Comparison of ENCODE assay signal across 29 mouse cellular contexts in genomic region chr13:18013205-18013604, GRCm38 (mm10). TPM values are rescaled to one million over a fixed set of nuclear protein-coding genes. Genes with fewer than 3 reads are reported as not detected.
DNase-seq lines count a peak whose midpoint lies in the region; ATAC-seq lines count a peak whose summit lies in the region.
"Had no signal": no experiment of that assay in that cellular context is flagged by ENCODE, and none has a peak within 500 bp of the region (broad histone marks: within the 10 kb centered on the region; RNA-seq: fewer than 3 reads in every experiment).

No protein-coding gene starts in this region.

- intact Hi-C loops in left cerebral cortex, postnatal 36 days (cut with DNase I), result no loop called here

- 83% methylated on average over 6 of the region's 6 CpGs for WGBS in limb, embryonic 10.5 days

- DNase-seq in frontal cortex, postnatal 10 days (ENCODE audit: low spot score in 2 of 2), result no peak
- peak; percentile 12 to 42 for DNase-seq in left cerebral cortex, postnatal 36 days (ENCODE audit: low spot score in 2 of 2)
- no peak for DNase-seq in left cerebral cortex, adult 11 months (ENCODE audit: low spot score)
- DNase-seq in frontal cortex, postnatal 25 days (ENCODE audit: low spot score in 2 of 2), result peak; percentile 5
- peak; percentile 16 to 26 for DNase-seq in right cerebral cortex, postnatal 36 days (ENCODE audit: low spot score in 2 of 2)
- DNase-seq in limb, embryonic 10.5 days (ENCODE audit: low spot score), result no peak
- no peak for DNase-seq in cerebellum, postnatal 10 days
- DNase-seq: adrenal gland, adult 8-10 months; cerebellum, adult 8-10 months; cerebellum, postnatal 36 days; gastrocnemius, postnatal 10 days; heart, postnatal 36 days; kidney, adult 8-10 months; kidney, postnatal 4 days; liver, postnatal 0 days; thymus, adult 2 months; thymus, postnatal 36 days had no signal

- no peaks in the 10 kb centered on the region for H3K4me1 ChIP-seq in limb, embryonic 10.5 days
- H3K4me1 ChIP-seq: forebrain, embryonic 13.5 days; heart, embryonic 10.5 days; hindbrain, embryonic 13.5 days; liver, embryonic 12.5 days; midbrain, embryonic 12.5 days had no signal

- no peaks in the 10 kb centered on the region for H3K27me3 ChIP-seq in limb, embryonic 10.5 days (ENCODE audit: low read depth, poor library complexity, severe bottlenecking)
- H3K27me3 ChIP-seq: CH12.LX; forebrain, embryonic 13.5 days; hindbrain, embryonic 13.5 days; liver, embryonic 12.5 days; midbrain, embryonic 12.5 days had no signal

- ATAC-seq in frontal cortex, adult (ENCODE audit: low TSS enrichment), result peak; percentile 94
- ATAC-seq: activated CD4-positive, CD25-positive, alpha-beta regulatory T cell, adult 4 months; forebrain, embryonic 13.5 days; intestine, embryonic 16.5 days; liver, embryonic 12.5 days; liver, postnatal 0 days had no signal

- no peaks in the 10 kb centered on the region for H3K36me3 ChIP-seq in limb, embryonic 10.5 days
- H3K36me3 ChIP-seq: heart, embryonic 10.5 days; hindbrain, embryonic 13.5 days; liver, embryonic 12.5 days; midbrain, embryonic 12.5 days had no signal

- no peak overlapping the region for H3K4me3 ChIP-seq in limb, embryonic 10.5 days
- H3K4me3 ChIP-seq: forebrain, embryonic 13.5 days; heart, embryonic 10.5 days; hindbrain, embryonic 13.5 days; liver, embryonic 12.5 days; midbrain, embryonic 12.5 days; myocyte had no signal

- no peak overlapping the region for H3K27ac ChIP-seq in limb, embryonic 10.5 days
- H3K27ac ChIP-seq: forebrain, embryonic 13.5 days; heart, embryonic 10.5 days; hindbrain, embryonic 13.5 days; kidney, postnatal 0 days; liver, embryonic 12.5 days; midbrain, embryonic 12.5 days; stomach, postnatal 0 days had no signal

- no peaks in the 10 kb centered on the region for H3K9me3 ChIP-seq in limb, embryonic 10.5 days (replicated peaks)
- H3K9me3 ChIP-seq: forebrain, embryonic 13.5 days; heart, embryonic 10.5 days; hindbrain, embryonic 13.5 days; liver, embryonic 12.5 days; midbrain, embryonic 12.5 days had no signal

RNA-seq across cellular contexts. Expression of gene Yae1d1, which starts 20.1 kb away (rescaled TPM):
- 10 to 100 TPM; 24.7 TPM for total RNA-seq in left cerebral cortex, postnatal 36 days (2021)
- polyA plus RNA-seq in limb, embryonic 10.5 days (2016; fragmentation: Nextera tagmentation; extraction: Ambion mirVana), result 87.6 and 89.9 TPM in 2 replicates

Comparison
In these comparisons a context has a peak if more than half of its experiments do, and no peak if none do; other contexts are left out.
1. DNase-seq: peak in left cerebral cortex, postnatal 36 days (2 of 2), frontal cortex, postnatal 25 days (2 of 2) and right cerebral cortex, postnatal 36 days (2 of 2); none in frontal cortex, postnatal 10 days (0 of 2), left cerebral cortex, adult 11 months (single experiment), limb, embryonic 10.5 days (single experiment) and cerebellum, postnatal 10 days (0 of 2).